Mouse (Mus musculus) heart, adult 18-20 months (tissue): Measurements from ENCODE around the gene Iscu. TPM values are rescaled to one million over a fixed set of nuclear protein-coding genes. Genes with fewer than 3 reads are reported as not detected.

Source experiments
- DNase-seq, 2 experiments: peaks; one replicate each; pipeline ENCODE4 v3.0.0; 2021 to 2022; ENCODE audit warnings: mixed read lengths in 1 of 2
- total RNA-seq, 2 experiments: library from RNA; stranded (reverse); gene quantifications; 2 replicates each; pipeline ENCODE4 v1.2.3; 2021

Gene Iscu
- total RNA-seq, 2 experiments from 2014 or later, result 207 to 210 TPM

- DNase-seq, result no peak
Measured at GRCm38 (mm10) chr5:113788645-113789044, 16.1 kb downstream of the Iscu start.

GRCm38 (mm10) chr5:113789075-113789788, 16.7 kb downstream of the Iscu start:
- no peak for DNase-seq

GRCm38 (mm10) chr5:113790453-113791196, 18.1 kb downstream of the Iscu start:
- DNase-seq, result no peak

- DNase-seq, result no peak
Measured at GRCm38 (mm10) chr5:113791197-113792095, 18.9 kb downstream of the Iscu start.

GRCm38 (mm10) chr5:113796401-113797148, 24.0 kb downstream of the Iscu start:
- no peak for DNase-seq

GRCm38 (mm10) chr5:113797149-113797882, 24.8 kb downstream of the Iscu start:
- DNase-seq, result no peak

DNA sequence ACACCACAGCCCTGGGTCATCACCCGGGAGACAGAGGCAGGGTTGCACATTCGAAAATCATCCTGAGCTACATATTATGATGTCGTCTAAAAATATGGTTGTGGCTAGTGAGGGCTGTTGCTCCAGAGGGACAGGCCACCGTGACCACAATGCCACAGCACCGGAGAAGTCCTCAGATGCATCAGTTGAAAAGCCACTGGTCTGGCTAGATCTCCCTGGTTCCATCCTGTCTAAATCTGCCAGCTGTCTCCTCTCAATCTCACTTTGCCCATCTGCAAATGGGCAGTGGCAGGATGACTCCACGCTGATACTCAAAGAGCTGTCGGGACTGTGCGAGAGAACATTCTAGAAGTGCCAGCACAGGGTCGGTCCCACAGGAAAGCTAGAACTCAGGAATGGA, 26.0 kb downstream of the Iscu start:
- DNase-seq, result no peak

DNA sequence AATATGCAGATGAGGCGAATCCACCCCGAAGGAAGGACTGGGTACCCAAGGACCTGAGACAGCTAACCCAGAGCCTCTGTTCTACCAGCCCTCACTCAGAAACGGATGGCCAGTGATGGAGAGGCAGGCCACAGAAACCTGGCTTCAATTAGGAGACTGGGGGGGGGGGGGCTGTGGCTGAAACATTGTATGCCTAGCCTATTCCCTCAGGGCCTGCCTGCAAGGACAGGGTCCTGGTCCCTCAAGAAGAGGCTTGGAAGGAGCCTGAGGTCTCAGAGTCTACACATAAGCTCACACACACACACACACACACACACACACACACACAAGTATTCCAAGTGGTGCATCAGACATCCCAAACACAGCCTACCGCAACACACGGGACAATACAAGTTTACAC, 27.1 kb downstream of the Iscu start:
- DNase-seq, result no peak

GRCm38 (mm10) chr5:113800280-113800679, 27.7 kb downstream of the Iscu start, which contains the start of gene Tmem119:
Gene Tmem119, minus strand, starts transcription at chr5:113800516.
- DNase-seq, result peak; percentile 60 to 73

DNA sequence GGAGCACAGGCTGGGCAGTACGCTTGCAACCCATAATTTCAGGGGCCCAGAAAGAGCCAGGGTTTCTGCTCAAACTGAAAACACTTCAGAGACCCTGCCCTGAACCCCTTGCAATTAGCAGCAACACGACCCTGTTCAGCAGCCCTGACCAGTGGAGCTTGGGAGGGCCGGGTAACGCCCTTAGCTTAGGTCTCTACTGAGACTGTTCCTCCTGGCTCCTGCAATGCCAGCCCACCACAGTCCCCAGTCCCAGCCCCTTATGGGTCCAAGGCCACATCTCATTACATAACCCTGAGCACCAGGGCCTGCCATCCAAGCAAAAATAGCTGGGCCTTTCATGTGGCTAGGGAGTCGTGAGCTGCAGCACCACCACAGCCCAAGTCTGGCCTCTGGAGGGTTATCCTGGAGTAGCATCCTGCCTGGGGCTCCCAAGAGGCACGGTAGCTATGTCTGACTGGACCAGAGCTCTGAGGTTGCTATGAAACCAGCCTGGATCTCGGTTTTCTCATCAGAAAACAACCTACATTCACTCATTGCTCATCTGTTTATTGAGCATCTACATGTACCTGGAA, 31.9 kb downstream of the Iscu start:
- no peak for DNase-seq

- DNase-seq, result no peak
Measured at GRCm38 (mm10) chr5:113805301-113805700, 32.8 kb downstream of the Iscu start.

DNA sequence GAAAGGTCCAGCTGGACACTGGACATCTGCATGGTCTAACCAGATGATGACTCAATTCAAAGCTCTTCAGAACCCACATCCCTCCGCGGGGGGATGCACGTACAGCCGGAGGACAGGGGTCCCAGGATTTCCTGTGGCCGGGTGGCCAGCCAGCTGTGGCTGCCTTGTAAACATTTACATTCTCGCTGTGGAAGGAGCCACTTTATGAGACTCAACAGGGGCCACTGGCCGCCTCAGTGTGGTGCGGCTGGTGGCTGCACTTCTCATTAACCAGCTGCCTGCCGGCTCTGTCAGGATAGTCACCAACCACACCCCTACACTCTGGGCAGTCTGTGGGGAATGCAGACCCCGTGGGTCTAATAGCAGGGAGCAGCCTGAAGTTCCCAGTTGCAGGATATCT, 33.9 kb downstream of the Iscu start:
- no peak for DNase-seq

DNA sequence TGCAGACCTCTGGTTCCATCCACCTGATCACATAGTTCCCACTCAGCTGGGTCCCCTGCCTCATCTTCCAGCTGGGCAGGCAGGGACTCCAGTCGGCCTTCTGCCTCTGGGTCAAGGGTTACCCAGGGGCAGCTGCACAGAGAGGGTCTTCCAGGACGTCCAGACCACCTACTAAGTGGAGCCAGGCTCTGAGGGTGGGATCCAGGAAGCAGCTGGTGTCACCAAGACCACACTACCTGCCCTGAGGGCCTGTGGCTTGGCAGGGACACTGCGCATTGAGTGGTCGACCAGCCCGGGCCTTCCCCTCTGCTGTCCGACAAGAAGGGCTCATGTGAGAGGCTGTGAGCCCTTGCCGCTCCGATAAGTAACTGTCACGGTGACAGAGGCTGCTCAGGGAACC, 35.2 kb downstream of the Iscu start:
- DNase-seq, result no peak

- DNase-seq, result no peak
Measured at GRCm38 (mm10) chr5:113808177-113808576, 35.6 kb downstream of the Iscu start.

DNA sequence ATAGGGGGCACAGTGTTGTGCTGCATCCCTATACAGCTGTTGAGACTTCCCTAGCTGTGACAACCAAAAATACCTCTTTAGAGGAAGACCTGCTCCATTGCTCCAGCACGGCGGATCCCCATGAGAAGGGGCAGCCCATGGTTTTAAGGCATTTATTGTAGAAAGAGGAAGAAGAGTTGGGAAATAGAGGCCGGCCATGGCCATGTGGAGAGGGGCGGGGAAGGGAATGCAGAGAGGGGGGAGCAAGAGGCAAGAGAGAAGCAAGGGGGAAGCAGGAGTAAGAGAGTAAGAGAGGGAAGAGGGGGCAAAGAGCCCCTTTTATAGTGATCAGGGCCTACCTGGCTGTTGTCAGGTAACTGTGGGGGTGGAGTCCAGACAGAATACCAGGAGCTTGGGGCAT, 37.6 kb downstream of the Iscu start:
- no peak for DNase-seq

DNA sequence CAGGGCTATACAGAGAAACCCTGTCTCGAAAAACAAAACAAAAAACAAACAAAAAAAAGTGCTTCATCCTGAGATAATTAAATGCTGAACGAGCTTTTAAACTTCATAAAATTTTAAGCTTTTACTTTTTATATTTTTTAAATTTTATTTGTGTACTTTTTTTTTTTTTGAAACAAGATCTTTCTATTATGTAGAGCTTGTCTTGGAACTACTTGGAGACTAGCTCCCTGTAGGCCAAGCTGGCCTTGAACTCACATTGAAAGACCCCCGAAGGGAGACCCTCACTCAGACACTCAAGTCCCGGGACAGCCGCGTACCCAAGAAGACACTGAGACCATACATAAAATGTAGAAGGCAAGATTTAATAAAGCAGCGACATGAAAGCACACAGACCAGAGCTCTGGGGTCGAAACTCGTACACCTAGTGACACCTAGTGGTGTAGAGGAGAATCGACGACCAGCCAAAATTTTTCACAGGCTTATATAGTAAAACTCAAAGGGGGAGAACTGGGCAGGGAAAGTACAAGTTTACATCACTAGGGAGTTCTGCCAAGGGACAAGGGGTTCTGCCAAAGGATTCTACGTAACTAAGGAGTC, 39.4 kb downstream of the Iscu start:
- peak; percentile 27 to 45 for DNase-seq

DNA sequence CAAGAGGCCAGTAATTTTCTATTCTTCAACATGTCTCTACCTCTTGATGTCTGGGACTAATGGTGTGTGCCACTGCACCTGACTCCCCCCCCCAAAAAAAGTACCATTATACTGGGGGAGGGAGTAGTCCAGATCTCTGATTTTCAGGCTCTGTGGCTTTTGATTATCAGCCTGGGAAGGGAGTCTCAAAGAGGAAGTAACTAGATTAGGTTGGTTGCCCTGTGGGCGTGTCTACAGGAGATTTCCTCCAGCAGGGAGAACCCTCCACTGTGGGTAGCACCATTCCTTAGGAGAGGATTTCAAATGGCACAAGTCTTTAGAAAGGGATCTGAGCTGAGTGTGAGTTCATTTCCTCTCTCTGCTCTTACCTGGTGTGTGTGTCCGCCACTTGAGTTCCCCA, 40.1 kb downstream of the Iscu start:
- DNase-seq, result no peak

GRCm38 (mm10) chr5:113813608-113814007, 41.1 kb downstream of the Iscu start:
- DNase-seq, result no peak

DNA sequence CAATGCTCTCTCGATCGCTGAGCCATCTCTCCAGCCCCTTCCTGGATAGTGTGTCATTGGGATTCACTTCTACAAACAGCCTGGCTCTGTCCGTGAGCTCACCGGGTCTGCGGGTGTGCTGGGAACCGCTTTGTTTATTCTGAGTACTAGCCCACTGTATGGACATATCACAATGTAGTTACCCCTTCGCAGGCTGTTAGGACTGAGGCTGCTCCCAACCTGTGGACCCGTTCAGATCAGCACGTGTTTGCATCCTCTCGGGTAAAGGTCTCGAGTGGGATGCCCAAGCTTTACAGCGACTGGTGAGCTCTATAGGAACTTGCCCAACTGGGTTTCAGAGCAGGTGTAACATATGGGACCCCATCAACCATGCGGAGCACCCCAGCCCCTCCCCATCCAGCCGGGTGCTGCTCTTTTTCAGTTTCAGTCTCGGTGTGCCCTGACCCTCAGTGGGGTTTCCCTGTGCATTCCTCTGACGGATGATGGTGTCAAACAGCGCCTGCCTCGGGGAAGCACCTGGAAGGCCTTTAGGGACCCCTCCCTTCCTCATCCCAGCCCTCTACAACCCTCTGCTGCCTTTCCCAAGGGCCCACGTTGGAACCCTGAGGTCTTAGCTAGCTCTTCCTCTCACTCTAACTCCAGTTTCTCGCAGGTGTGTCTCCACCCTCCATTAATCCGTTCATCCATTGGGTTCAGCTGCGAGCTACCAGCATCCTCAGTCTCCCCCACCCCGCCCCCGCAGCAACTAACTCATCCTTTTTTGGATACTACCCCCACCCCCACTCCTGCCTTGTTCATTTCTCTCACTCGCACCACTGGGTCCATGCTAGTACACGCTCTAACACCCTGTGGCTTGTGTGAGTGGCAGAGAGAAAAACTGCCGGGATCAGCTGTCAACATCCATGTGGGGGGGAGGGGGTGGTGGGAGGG, 41.8 kb downstream of the Iscu start:
- DNase-seq, result no peak
